Mouse (Mus musculus) heart, adult 2 months (tissue): ENCODE results near the gene Fam45a. TPM values are rescaled to one million over a fixed set of nuclear protein-coding genes. Genes with fewer than 3 reads are reported as not detected.

Source experiments
- DNase-seq, 2 experiments: peaks; one replicate each; pipeline ENCODE4 v3.0.0; 2021
- H3K27ac ChIP-seq: fragments of 200-600 bp; 2 replicates; pipeline ENCODE4 v1.8.1; 2022
- H3K27me3 ChIP-seq: fragments of 200-500 bp; 2 replicates; pipeline ENCODE4 v1.6.1; 2012; ENCODE audit warnings: mild to moderate bottlenecking, low read length, inconsistent platforms, mixed read lengths; ENCODE audit not compliant: control insufficient read depth, insufficient read depth
- H3K36me3 ChIP-seq: fragments of 200-500 bp; 2 replicates; pipeline ENCODE4 v1.6.1; 2012; ENCODE audit warnings: low read length, inconsistent platforms; ENCODE audit not compliant: control insufficient read depth, insufficient read depth
- H3K4me1 ChIP-seq: fragments of 200-500 bp; 2 replicates; pipeline ENCODE4 v1.6.1; 2011; ENCODE audit warnings: low read length; ENCODE audit not compliant: control insufficient read depth, insufficient read depth
- H3K4me3 ChIP-seq: fragments of 200-600 bp; 2 replicates; pipeline ENCODE4 v1.8.1; 2022
- H3K79me2 ChIP-seq: fragments of 200-500 bp; replicated peaks from 2 replicates; pipeline ENCODE4 v1.6.1; 2012; ENCODE audit warnings: mild to moderate bottlenecking, inconsistent platforms, low read length, moderate library complexity, mixed read lengths; ENCODE audit not compliant: control insufficient read depth, insufficient read depth
- H3K9ac ChIP-seq: fragments of 200-500 bp; 2 replicates; pipeline ENCODE4 v1.6.1; 2012; ENCODE audit warnings: low read depth, mild to moderate bottlenecking, control low read depth, inconsistent platforms, low read length, mixed read lengths
- CTCF ChIP-seq: fragments of 200-600 bp; IDR thresholded peaks from 2 replicates; pipeline ENCODE4 v1.8.1; 2022; ENCODE audit warnings: antibody characterized with exemption, mild to moderate bottlenecking, moderate library complexity
- EP300 ChIP-seq: fragments of 200-500 bp; IDR thresholded peaks from 2 replicates; pipeline ENCODE4 v1.6.1; 2011; ENCODE audit warnings: low read depth, low read length, control low read depth; ENCODE audit not compliant: insufficient read depth
- POLR2A ChIP-seq: fragments of 200-500 bp; IDR thresholded peaks from 2 replicates; pipeline ENCODE4 v1.6.1; 2011; ENCODE audit warnings: mild to moderate bottlenecking, low read depth, low read length, control low read depth; ENCODE audit not compliant: insufficient read depth
- WGBS: fragments of 180-500 bp; shearing (Covaris S2); methylation state at CpG from one replicate; pipeline ENCODE4 v1.1.7; 2018; 5-methylcytosine and 5-hydroxymethylcytosine counted together
- intact Hi-C: fragments of 180-260 bp; cut with DNase I; formaldehyde crosslinking; loops from one replicate; pipeline ENCODE4 v1.15.1; 2025
- microRNA-seq, 2 experiments: library from miRNA; unstranded; fragments of <30 nt; microRNA quantifications; one replicate each; pipeline ENCODE4 v1.2.0; 2021
- polyA plus RNA-seq: library from polyadenylated mRNA; depleted of rRNA; stranded (reverse); fragments of >200 nt; gene quantifications from 2 replicates; pipeline ENCODE4 v1.2.3, GENCODE M21; 2012; rRNA removed
- total RNA-seq, 2 experiments: library from RNA; stranded (reverse); gene quantifications; 2 replicates each; pipeline ENCODE4 v1.2.3; 2021

Gene Fam45a
- total and polyA plus RNA-seq, 3 experiments: 8.7 to 18.9 (median 17.4) TPM

DNA sequence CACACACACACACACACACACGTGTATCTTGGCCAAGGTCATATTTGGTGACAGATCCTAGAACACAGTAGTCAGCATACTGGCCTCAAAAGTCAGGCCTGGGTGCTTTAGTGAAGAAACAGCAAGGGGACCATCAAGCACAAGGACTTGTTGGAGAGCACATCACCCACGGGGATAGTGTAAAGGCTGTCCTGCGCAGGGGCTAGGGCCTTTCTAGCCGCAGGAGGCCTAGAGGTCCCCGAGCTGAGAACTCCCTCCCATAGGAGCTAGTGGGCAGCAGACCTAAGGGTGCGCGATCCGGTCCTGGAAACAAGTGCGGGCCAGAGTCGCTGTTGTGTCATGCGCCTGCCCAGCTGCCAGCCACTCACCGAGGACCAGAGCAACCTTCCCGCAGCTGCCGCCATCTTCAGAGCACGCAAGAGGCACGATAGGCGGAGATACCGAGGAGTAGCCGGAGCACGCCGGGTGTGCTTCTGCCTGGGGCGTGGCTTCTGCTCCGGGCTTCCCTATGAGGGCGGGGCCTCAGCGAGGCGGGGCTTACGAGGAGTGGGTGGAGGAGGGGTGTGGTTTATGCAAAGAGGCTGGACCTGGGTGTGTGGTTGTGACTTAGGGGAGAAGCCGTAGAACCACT lies 62.8 kb downstream of the Fam45a start, which contains the start of gene Prdx3:
Gene Prdx3, minus strand, starts transcription at position 493 of the 631 bp plus-strand sequence.
- H3K4me3 ChIP-seq: peak within 1 kb of the TSS; percentile 73
- TF ChIP-seq CTCF: peak; percentile 44
- peak; percentile 93 for TF ChIP-seq POLR2A
- TF ChIP-seq EP300: 0 out of 2 replicates have a peak, but pooled peaks have one; percentile 64
- peak within 1 kb of the TSS; percentile 91 for H3K27ac ChIP-seq
- peaks cover 14% of the 10 kb centered on the region for H3K36me3 ChIP-seq
- peak within 1 kb of the TSS; percentile 90 for H3K9ac ChIP-seq
- H3K79me2 ChIP-seq: no peaks in the 10 kb centered on the region
- under 1% methylated on average over 28 of the region's 28 CpGs for WGBS
- H3K27me3 ChIP-seq: no peaks in the 10 kb centered on the region
- intact Hi-C loops: loop anchor here (5.0 kb wide), 1 partner anchor 263 kb away; no protein-coding TSS in a partner anchor
- H3K4me1 ChIP-seq: no peaks in the 10 kb centered on the region; the same call in none of the 2 replicates
- DNase-seq: peak; percentile 98

DNA sequence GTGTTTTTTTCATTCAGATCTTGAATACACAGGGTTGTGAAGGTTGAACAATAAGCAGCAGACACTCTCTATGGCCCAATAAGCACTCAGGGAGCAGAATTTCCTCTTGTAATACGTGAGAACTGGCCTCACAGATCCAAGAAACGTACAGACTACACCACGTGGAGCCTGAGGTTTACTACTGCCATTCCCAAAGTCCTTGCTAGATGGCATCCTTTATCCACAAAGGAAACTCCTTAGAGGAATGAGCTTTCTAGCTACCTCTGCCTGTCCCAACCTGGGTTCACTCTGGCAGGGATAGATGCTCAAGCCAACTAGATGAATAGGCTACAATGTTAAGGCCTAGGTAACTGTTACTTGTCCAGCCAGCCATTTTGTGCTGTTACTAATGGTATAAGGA lies 71.7 kb downstream of the Fam45a start:
- no peak for DNase-seq
- 4% methylated on average over 3 of the region's 3 CpGs for WGBS
- intact Hi-C loops: loop anchor here (1.0 kb wide), 1 partner anchor 202 kb away; no protein-coding TSS in a partner anchor

More for the DNA sequence above, 71.7 kb downstream of the Fam45a start:
- Histone ChIP-seq H3K79me2 (no peaks in the 10 kb centered on the region), H3K9ac (no peak overlapping the region), H3K4me3 (no peak overlapping the region), H3K27ac (no peak overlapping the region), H3K4me1 (no peaks in the 10 kb centered on the region), H3K36me3 (peaks cover 4% of the 10 kb centered on the region), H3K27me3 (no peaks in the 10 kb centered on the region)
- TF ChIP-seq POLR2A (no peak), CTCF (peak; percentile 92)

Small RNA genes within 50 kb of the gene (microRNA-seq; reads per million reads assigned to microRNA genes)
- 0 reads per million in 2 experiments for gene mmu-mir-3084-1

Other genes starting within 250 kb of the Fam45a start
- gene Cacul1, start 230.6 kb upstream of the Fam45a start, total RNA-seq: 10 to 100 TPM; 27.4 to 27.8 TPM
- 5.8 and 10.8 TPM in 2 replicates for gene Cacul1, start 230.6 kb upstream of the Fam45a start, polyA plus RNA-seq
- gene Nanos1, start 55.6 kb upstream of the Fam45a start, total RNA-seq: under 1 TPM; 0.20 to 0.29 TPM
- 0.03 and 0.14 TPM in 2 replicates for gene Nanos1, start 55.6 kb upstream of the Fam45a start, polyA plus RNA-seq
- gene Eif3a, start 20.9 kb upstream of the Fam45a start, total RNA-seq: 100 to 1,000 TPM in 1 of 2 experiments, 10 to 100 TPM in 1; 95.4 to 105 TPM
- 24.0 and 53.1 TPM in 2 replicates for gene Eif3a, start 20.9 kb upstream of the Fam45a start, polyA plus RNA-seq
- 1 to 10 TPM; 6.9 to 8.7 TPM for gene Sfxn4, start 49.9 kb downstream of the Fam45a start, total RNA-seq
- gene Sfxn4, start 49.9 kb downstream of the Fam45a start, polyA plus RNA-seq: 2.1 and 5.4 TPM in 2 replicates
- gene Prdx3, start 63.0 kb downstream of the Fam45a start, total RNA-seq: 100 to 1,000 TPM; 353 to 407 TPM
- 450 and 687 TPM in 2 replicates for gene Prdx3, start 63.0 kb downstream of the Fam45a start, polyA plus RNA-seq
- 10 to 100 TPM; 25.1 to 32.4 TPM for gene Grk5, start 78.2 kb downstream of the Fam45a start, total RNA-seq
- gene Grk5, start 78.2 kb downstream of the Fam45a start, polyA plus RNA-seq: 4.1 and 9.3 TPM in 2 replicates